16 mouse cellular contexts compared by ENCODE assay signal in the genomic region with DNA sequence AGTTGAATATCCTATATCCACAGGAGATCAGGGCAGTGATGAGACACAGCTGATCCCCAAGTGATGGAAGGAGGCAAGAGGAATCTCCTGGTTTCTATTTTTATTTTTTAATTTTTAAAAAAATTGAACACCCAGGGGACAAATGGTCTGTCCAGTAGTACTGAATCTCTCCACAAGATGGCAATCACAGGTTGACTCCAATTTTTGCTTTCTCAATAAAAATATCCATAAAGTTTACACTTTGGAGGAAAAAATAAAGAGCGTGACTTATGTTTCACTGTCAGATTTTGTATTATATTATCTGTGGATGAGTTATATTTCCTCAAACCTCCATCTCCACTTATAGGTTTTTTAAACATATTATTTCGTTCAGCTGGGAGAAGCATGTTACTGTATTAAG.
DNase-seq lines count a peak whose midpoint lies in the region; ATAC-seq and TF ChIP-seq lines count a peak whose summit lies in the region.
"Had no signal": no experiment of that assay in that cellular context is flagged by ENCODE, and none has a peak within 500 bp of the region (broad histone marks: within the 10 kb centered on the region; RNA-seq: fewer than 3 reads in every experiment).

No protein-coding gene starts in this region.

- no peaks in the 10 kb centered on the region for H3K36me3 ChIP-seq in kidney, embryonic 15.5 days
- H3K36me3 ChIP-seq: forebrain, embryonic 12.5 days; heart, embryonic 13.5 days; hindbrain, embryonic 15.5 days; limb, embryonic 13.5 days had no signal

- H3K9me3 ChIP-seq in kidney, embryonic 15.5 days (replicated peaks), result no peaks in the 10 kb centered on the region
- H3K9me3 ChIP-seq: forebrain, embryonic 12.5 days; heart, embryonic 13.5 days; hindbrain, embryonic 15.5 days; limb, embryonic 13.5 days had no signal

- no peak overlapping the region for H3K4me3 ChIP-seq in layer of hippocampus, adult 2 months
- no peak overlapping the region for H3K4me3 ChIP-seq in kidney, embryonic 15.5 days (replicated peaks)
- H3K4me3 ChIP-seq: forebrain, embryonic 12.5 days; heart, embryonic 13.5 days; hindbrain, embryonic 15.5 days; limb, embryonic 13.5 days had no signal

- no peaks in the 10 kb centered on the region for H3K27me3 ChIP-seq in kidney, embryonic 15.5 days
- H3K27me3 ChIP-seq: forebrain, embryonic 12.5 days; heart, embryonic 13.5 days; hindbrain, embryonic 15.5 days; limb, embryonic 13.5 days had no signal

- no peak overlapping the region for H3K4me2 ChIP-seq in kidney, embryonic 15.5 days
- H3K4me2 ChIP-seq: forebrain, embryonic 12.5 days; heart, embryonic 13.5 days; hindbrain, embryonic 15.5 days; limb, embryonic 13.5 days had no signal

- ATAC-seq in kidney, embryonic 15.5 days (replicated peaks; ENCODE audit: low FRiP score), result no peak
- ATAC-seq: CD4-positive, CD25-positive, alpha-beta regulatory T cell, adult 4 months had no signal

- DNase-seq in embryo, embryonic 11 days, result peak; percentile 25
- no peak for DNase-seq in embryo, embryonic 10 days (ENCODE audit: low spot score)
- DNase-seq in layer of hippocampus, adult 2 months (ENCODE audit: low spot score in 2 of 2), result peak; percentile 5 to 41
- DNase-seq in layer of hippocampus, postnatal 36 days, result no peak
- peak; percentile 2 for DNase-seq in ovary, postnatal 14 days (ENCODE audit: low spot score)
- DNase-seq in ovary, postnatal 36 days (ENCODE audit: low spot score), result no peak
- DNase-seq in retina, postnatal 1 day, result peak; percentile 14
- DNase-seq: kidney, postnatal 25 days; lung, postnatal 4 days; thymus, postnatal 25 days had no signal

- 51% methylated on average over 2 of the region's 2 CpGs for WGBS in kidney, embryonic 15.5 days

- H3K4me1 ChIP-seq in kidney, embryonic 15.5 days, result no peaks in the 10 kb centered on the region
- H3K4me1 ChIP-seq: forebrain, embryonic 12.5 days; heart, embryonic 13.5 days; hindbrain, embryonic 15.5 days; limb, embryonic 13.5 days had no signal

- no peak overlapping the region for H3K9ac ChIP-seq in kidney, embryonic 15.5 days
- H3K9ac ChIP-seq: forebrain, embryonic 12.5 days; heart, embryonic 13.5 days; hindbrain, embryonic 15.5 days; limb, embryonic 13.5 days had no signal

- TF ChIP-seq CTCF in layer of hippocampus, adult 2 months (conservative IDR thresholded peaks at IDR 0.05), result peak; percentile 90

- H3K27ac ChIP-seq in layer of hippocampus, adult 2 months, result no peak overlapping the region
- H3K27ac ChIP-seq in kidney, embryonic 15.5 days, result no peak overlapping the region
- H3K27ac ChIP-seq: forebrain, embryonic 12.5 days; heart, embryonic 13.5 days; hindbrain, embryonic 15.5 days; limb, embryonic 13.5 days had no signal

Comparison
In these comparisons a context has a peak if more than half of its experiments do, and no peak if none do; other contexts are left out.
1. DNase-seq: peak in embryo, embryonic 11 days (single experiment), layer of hippocampus, adult 2 months (2 of 2), ovary, postnatal 14 days (single experiment) and retina, postnatal 1 day (single experiment); none in embryo, embryonic 10 days (single experiment), layer of hippocampus, postnatal 36 days (0 of 2) and ovary, postnatal 36 days (single experiment).